Mouse (Mus musculus): ENCODE measurements around the gene Slc1a7. TPM values are rescaled to one million over a fixed set of nuclear protein-coding genes. Genes with fewer than 3 reads are reported as not detected.

Gene Slc1a7
- polyA plus RNA-seq, 1 experiment from 2014 or later = not detected

DNA sequence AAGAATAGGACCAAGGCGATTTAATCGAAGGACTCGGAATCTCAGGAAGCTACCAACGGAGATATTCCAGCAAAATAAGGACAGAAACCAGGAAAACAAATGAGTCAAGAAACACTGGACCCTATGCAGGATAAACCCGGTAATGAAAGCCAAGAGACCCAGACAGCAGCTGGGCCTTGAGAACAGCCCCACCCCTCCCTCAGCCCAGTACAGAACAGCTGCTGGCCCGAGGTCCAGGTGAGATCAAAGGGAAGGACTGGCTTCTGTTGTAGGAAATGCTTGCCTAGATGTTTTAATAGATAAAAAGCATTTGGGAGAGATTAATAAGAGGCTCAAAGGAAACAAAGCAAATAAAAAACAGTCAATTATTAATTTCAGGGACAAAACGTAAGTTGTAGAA, 6.9 kb downstream of the Slc1a7 start:
- Histone ChIP-seq H3K36me3 (no peaks in the 10 kb centered on the region), H3K4me3 (no peak overlapping the region), H3K9me3 (no peaks in the 10 kb centered on the region), H3K27me3 (no peaks in the 10 kb centered on the region), H3K27ac (replicated peaks) (no peak overlapping the region), H3K4me1 (replicated peaks) (peaks cover 6% of the 10 kb centered on the region; the same call in 1 of the 2 replicates), H3K9ac (no peak overlapping the region), H3K4me2 (no peak overlapping the region)
- 77% methylated on average over 7 of the region's 7 CpGs for WGBS
- no peak for ATAC-seq (ENCODE audit: low read depth)

DNA sequence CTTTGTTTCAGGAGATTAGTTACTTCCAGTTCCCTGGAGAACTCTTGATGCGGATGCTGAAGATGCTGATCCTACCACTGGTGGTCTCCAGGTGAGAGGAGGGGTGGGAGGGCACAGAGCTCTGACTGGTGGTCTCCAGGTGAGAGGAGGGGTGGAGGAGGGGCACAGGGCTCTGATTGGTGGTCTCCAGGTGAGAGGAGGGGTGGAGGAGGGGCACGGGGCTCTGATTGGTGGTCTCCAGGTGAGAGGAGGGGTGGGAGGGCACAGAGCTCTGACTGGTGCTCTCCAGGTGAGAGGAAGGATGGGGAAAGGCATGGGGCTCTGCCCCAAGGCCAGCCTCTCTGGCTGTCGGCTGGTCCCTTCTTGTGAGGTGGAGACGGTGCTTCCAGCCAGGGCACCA, 9.5 kb downstream of the Slc1a7 start:
- H3K9me3 ChIP-seq = no peaks in the 10 kb centered on the region
- no peak for ATAC-seq (ENCODE audit: low read depth)
- WGBS = 57% methylated on average over 4 of the region's 4 CpGs
- H3K4me1 ChIP-seq (replicated peaks) = peaks cover 6% of the 10 kb centered on the region; the same call in 1 of the 2 replicates
- H3K36me3 ChIP-seq = no peaks in the 10 kb centered on the region
- H3K27ac ChIP-seq (replicated peaks) = no peak overlapping the region
- no peaks in the 10 kb centered on the region for H3K27me3 ChIP-seq
- no peak overlapping the region for H3K9ac ChIP-seq
- H3K4me3 ChIP-seq = no peak overlapping the region
- H3K4me2 ChIP-seq = no peak overlapping the region

DNA sequence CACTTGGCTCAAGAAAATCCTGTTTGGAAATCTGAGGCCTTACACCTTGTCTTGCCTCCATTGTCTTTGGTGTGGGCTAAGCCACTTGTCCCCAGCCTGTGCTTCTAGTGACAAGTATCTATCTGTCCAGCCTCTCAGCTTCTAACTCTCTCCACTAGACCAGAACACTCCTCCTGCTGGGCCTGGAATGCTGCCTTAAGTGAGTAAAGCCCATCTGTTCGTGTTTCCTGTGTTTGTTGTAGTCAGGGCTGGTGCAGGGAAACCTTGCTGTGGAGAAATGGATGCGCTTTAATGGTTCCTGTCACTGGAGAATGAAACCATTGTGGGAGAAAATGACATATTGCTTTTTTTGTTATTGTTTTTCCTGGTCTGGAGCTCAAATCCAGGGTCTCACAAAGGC, 11.4 kb downstream of the Slc1a7 start:
- no peak for ATAC-seq (ENCODE audit: low read depth)
- Histone ChIP-seq H3K4me3 (no peak overlapping the region), H3K27me3 (no peaks in the 10 kb centered on the region), H3K4me1 (replicated peaks) (peaks cover 11% of the 10 kb centered on the region; the same call in 1 of the 2 replicates), H3K36me3 (no peaks in the 10 kb centered on the region), H3K4me2 (no peak overlapping the region), H3K9ac (no peak overlapping the region), H3K9me3 (no peaks in the 10 kb centered on the region), H3K27ac (replicated peaks) (peak overlapping the region; percentile 34; the same call in 1 of the 2 replicates)
- WGBS = 18% methylated on average over 2 of the region's 2 CpGs

DNA sequence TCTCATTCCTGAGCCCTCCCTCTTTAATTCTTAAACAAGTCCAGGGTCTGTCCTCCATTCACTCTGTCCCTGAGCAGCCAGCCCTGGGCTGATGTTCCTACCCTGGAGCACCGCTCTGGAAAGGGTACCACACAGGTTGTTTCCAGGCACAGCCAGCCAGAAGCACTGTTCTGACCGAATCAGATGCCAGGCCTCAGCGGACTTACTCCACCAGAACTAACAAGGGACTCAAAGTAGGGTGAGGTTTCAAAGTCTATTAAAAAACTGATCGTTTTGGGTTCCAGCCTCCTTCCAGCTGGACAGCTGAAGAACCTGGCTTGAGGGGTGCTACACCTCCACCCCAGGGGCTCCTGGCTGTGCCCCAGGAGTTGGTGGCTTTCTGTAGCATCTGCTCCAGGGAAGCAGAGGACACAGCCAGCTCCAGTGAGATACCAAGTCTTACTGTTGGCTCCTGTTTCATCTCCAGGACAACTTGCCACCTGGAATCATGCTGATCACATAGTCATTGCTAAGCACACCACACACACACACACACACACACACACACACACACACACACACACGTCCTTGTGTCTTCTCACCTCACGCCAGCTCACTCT, 12.0 kb downstream of the Slc1a7 start:
- no peak overlapping the region for H3K4me3 ChIP-seq
- H3K4me1 ChIP-seq (replicated peaks) = peaks cover 11% of the 10 kb centered on the region; the same call in 1 of the 2 replicates
- WGBS = 69% methylated on average over 6 of the region's 6 CpGs
- H3K27ac ChIP-seq (replicated peaks) = no peak overlapping the region
- H3K9me3 ChIP-seq = no peaks in the 10 kb centered on the region
- no peaks in the 10 kb centered on the region for H3K27me3 ChIP-seq
- no peaks in the 10 kb centered on the region for H3K36me3 ChIP-seq
- no peak overlapping the region for H3K9ac ChIP-seq
- no peak for ATAC-seq (ENCODE audit: low read depth)
- no peak overlapping the region for H3K4me2 ChIP-seq

DNA sequence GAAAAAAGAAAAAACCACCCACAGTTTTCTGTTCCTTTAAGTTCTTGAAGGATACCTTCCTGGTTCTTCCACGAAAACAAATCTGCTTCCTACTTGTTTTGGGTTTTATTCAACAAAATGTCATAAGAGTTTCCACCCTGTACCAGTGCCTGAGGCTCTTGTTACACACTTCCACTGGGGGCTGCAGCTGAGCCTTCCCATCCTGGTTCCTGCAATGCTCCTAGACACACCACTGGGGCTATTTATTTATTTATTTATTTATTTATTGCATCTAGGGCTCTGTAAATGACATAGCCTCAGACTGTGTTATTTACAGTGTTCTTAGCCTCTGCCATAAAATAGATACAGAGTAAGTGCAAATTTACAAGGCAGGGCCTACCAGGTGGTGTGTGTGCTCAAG, 15.6 kb downstream of the Slc1a7 start:
- no peak overlapping the region for H3K9ac ChIP-seq
- WGBS = 74% methylated on average over 1 of the region's 1 CpGs
- H3K27me3 ChIP-seq = no peaks in the 10 kb centered on the region
- H3K27ac ChIP-seq (replicated peaks) = no peak overlapping the region
- H3K4me1 ChIP-seq (replicated peaks) = peaks cover 11% of the 10 kb centered on the region; the same call in 1 of the 2 replicates
- H3K36me3 ChIP-seq = no peaks in the 10 kb centered on the region
- no peak for ATAC-seq (ENCODE audit: low read depth)
- no peak overlapping the region for H3K4me2 ChIP-seq
- H3K4me3 ChIP-seq = no peak overlapping the region
- no peaks in the 10 kb centered on the region for H3K9me3 ChIP-seq

DNA sequence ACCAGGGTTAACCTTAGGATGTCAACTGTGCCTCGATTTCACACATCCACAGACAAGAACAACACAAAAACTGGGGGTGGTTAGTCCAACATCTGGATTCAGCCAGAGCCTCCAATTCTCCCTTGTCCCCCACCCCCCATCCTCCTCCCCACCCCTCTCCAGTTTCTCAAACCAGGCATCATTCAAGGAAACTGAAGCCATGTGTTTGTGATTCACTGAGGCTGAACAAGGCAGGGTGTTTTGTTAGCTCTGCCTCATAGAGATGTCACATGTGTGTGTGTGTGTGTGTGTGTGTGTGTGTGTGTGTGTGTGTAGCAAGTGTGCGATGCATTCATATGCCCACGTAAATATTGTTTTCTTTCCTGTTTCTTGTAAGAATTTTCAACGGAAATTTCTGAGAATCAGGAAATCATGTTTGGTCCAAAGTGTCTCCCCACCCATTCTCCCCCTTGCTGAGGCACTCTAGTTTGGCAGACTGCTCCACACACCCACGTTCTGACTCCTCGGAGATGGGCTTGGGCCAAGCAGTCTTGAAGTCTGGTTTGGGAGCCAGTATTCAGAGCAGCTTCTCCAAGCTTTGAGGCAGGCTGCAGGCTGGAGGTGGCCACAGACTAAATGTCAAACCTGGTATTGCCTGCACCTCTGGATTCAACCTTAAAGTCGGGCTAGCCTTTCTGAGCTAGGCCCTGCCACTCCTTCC, 16.3 kb downstream of the Slc1a7 start:
- H3K9ac ChIP-seq = no peak overlapping the region
- no peaks in the 10 kb centered on the region for H3K27me3 ChIP-seq
- 65% methylated on average over 7 of the region's 7 CpGs for WGBS
- no peak overlapping the region for H3K4me3 ChIP-seq
- H3K9me3 ChIP-seq = no peaks in the 10 kb centered on the region
- no peak overlapping the region for H3K27ac ChIP-seq (replicated peaks)
- no peak for ATAC-seq (ENCODE audit: low read depth)
- no peaks in the 10 kb centered on the region for H3K36me3 ChIP-seq
- no peak overlapping the region for H3K4me2 ChIP-seq
- H3K4me1 ChIP-seq (replicated peaks) = peaks cover 7% of the 10 kb centered on the region; the same call in 1 of the 2 replicates

DNA sequence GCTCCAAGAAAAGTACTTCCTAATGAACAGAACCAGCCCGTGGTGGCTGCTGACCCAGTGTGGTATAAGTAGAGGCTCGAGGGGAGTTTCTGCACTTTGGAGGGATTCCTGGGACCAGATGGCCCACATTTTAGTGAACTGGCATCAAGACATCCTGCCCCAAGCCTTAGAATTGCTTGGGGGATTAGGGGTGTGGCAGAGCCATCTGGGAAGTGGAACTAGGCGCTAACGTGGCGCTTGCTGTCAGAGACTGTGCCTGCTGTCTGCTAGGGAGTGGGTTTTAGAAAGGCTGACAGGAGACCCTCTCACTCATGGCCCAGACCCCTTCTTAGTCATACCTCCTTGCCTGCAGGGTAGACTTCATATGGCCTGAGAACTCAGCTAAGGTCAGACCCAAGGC, 17.7 kb downstream of the Slc1a7 start:
- Histone ChIP-seq H3K27ac (replicated peaks) (no peak overlapping the region), H3K27me3 (no peaks in the 10 kb centered on the region), H3K9me3 (no peaks in the 10 kb centered on the region), H3K9ac (no peak overlapping the region), H3K4me1 (replicated peaks) (0 out of 2 replicates have a peak, but pooled peaks cover 5% of the 10 kb centered on the region), H3K4me3 (no peak overlapping the region), H3K36me3 (no peaks in the 10 kb centered on the region), H3K4me2 (no peak overlapping the region)
- ATAC-seq (ENCODE audit: low read depth) = no peak
- WGBS = 78% methylated on average over 5 of the region's 5 CpGs

DNA sequence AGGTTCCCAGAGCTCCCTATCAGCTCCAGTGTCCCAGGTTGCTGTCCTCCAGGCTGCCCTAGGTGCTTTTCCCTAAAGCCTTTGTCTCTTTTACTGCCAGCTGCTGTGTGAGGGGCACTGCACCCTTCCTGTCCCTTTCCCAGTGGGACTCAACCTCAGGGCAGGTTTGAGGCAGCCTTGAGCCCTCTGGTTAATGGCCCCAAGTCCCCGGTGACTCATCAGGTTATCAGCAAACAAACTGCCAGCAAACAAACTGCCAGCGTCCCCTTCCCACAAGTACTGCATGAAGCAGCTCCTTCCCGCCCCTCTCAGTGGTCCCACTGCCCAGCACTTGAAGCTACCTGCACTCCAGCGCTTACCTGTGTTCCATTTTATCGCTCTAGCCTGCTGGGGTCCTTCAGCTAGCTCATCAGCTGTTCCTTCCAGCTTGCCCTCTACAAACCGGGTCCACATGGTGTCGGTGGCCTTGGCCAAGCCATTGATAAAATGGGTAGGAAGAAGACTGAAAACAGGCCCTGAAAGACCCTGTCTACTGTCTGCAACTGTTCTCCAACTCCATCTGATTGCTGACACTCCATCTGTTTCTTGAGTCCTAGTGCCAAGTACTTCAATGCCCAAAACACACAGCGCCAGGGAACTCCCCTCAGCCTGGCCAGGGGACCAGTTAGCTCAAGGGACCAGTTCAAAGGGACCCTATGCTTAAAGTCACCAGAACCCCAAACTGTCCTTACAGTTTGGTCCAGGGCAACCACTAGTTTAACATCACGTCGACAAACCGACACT, 18.4 kb downstream of the Slc1a7 start:
- WGBS = 92% methylated on average over 11 of the region's 11 CpGs

DNA sequence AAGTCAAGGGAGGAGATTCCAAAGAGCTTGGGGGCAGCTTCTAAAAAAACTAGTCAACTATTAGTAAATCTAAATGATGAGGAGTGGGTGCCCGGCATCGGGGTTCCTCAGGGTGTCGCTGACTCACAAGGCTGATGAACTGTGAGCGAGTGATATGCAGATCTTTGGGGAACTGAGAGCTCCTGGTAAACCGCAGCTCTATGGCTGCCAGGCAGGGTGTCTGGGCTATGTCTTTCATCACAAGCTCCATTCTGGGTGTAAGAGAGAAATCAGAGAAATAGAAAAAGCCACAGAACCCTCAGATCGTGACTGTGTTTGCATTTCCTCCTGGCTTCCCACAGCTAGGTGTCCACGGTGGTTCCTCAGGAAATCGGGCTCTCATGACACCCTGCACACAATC, 20.8 kb downstream of the Slc1a7 start:
- WGBS = 72% methylated on average over 8 of the region's 8 CpGs
- no peak overlapping the region for H3K4me2 ChIP-seq
- H3K4me1 ChIP-seq (replicated peaks) = 0 out of 2 replicates have a peak, but pooled peaks cover 2% of the 10 kb centered on the region
- no peak overlapping the region for H3K27ac ChIP-seq (replicated peaks)
- H3K27me3 ChIP-seq = no peaks in the 10 kb centered on the region
- no peak overlapping the region for H3K9ac ChIP-seq
- no peak for ATAC-seq (ENCODE audit: low read depth)
- H3K9me3 ChIP-seq = no peaks in the 10 kb centered on the region
- no peaks in the 10 kb centered on the region for H3K36me3 ChIP-seq
- no peak overlapping the region for H3K4me3 ChIP-seq

More for the DNA sequence above, 18.4 kb downstream of the Slc1a7 start:
- Histone ChIP-seq H3K27me3 (no peaks in the 10 kb centered on the region), H3K27ac (replicated peaks) (no peak overlapping the region), H3K9ac (no peak overlapping the region), H3K4me1 (replicated peaks) (0 out of 2 replicates have a peak, but pooled peaks cover 5% of the 10 kb centered on the region), H3K4me2 (no peak overlapping the region), H3K9me3 (no peaks in the 10 kb centered on the region), H3K36me3 (no peaks in the 10 kb centered on the region), H3K4me3 (no peak overlapping the region)
- ATAC-seq (ENCODE audit: low read depth) = no peak

DNA sequence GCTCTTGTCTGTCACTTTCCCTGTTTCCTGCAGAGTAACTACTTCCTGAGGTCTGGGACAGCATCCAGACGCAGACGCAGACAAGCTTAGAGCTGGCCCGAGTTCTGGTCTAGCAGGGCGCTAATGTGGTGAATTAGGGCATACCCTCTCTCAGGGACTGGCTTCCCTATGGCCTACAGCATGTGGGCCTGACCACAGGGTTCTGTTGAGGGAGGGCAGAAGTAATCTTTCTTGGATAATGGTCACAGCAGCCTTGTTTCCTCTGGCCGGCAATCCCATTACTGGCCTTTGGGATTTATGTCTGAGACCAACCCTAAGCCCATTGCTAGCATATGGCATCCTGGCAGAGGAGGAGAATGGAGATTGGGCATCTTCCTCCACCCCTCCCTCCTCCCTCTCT, 22.7 kb downstream of the Slc1a7 start:
- WGBS = 89% methylated on average over 5 of the region's 5 CpGs
- Histone ChIP-seq H3K4me3 (no peak overlapping the region), H3K9me3 (no peaks in the 10 kb centered on the region), H3K9ac (no peak overlapping the region), H3K36me3 (no peaks in the 10 kb centered on the region), H3K27me3 (no peaks in the 10 kb centered on the region), H3K27ac (replicated peaks) (no peak overlapping the region), H3K4me2 (no peak overlapping the region), H3K4me1 (replicated peaks) (no peaks in the 10 kb centered on the region)
- ATAC-seq (ENCODE audit: low read depth) = no peak

DNA sequence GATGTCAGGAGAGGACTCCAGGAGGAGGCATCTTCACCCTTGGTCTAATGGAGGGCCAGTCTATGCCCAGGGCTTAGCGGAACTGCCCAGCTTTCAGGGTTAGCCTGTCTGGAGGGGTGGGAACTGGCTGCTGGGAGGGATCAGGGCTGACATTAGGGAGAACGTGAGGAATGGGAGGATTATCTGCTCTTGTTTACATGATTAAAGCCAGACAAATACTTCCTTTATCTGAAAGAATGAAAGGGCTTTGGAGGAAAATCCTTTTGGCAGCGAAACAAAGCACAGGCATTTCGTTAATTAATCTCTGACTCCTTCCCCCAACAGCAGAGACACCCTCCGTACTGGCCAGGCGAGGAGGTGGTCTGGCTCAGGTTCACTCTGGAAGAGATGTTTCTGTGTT, 23.7 kb downstream of the Slc1a7 start:
- Histone ChIP-seq H3K36me3 (no peaks in the 10 kb centered on the region), H3K9me3 (no peaks in the 10 kb centered on the region), H3K4me3 (no peak overlapping the region), H3K4me1 (replicated peaks) (no peaks in the 10 kb centered on the region), H3K9ac (no peak overlapping the region), H3K4me2 (no peak overlapping the region), H3K27me3 (no peaks in the 10 kb centered on the region), H3K27ac (replicated peaks) (no peak overlapping the region)
- ATAC-seq (ENCODE audit: low read depth) = no peak
- 46% methylated on average over 6 of the region's 6 CpGs for WGBS

DNA sequence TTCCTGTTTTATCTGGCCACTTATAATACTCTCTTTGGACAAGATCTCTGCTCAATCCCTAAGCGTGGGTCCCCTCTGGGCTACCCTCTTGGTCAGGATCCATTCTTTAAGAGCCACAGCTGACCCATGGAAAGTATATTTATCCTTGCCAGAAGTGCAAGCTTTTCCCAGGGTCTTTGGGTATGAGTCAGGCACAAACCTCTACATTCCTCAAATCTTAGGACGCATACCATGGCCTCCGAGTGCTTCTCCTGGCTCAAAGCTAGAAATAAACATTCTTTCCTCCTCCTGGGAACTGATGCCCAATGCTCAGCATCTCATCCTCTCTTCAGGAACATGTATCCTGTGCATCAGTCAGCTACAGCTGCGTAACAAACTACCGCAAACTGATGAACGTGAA, 26.9 kb downstream of the Slc1a7 start:
- H3K9ac ChIP-seq = no peak overlapping the region
- H3K27me3 ChIP-seq = no peaks in the 10 kb centered on the region
- H3K36me3 ChIP-seq = no peaks in the 10 kb centered on the region
- H3K27ac ChIP-seq (replicated peaks) = no peak overlapping the region
- 94% methylated on average over 6 of the region's 6 CpGs for WGBS
- H3K4me1 ChIP-seq (replicated peaks) = no peaks in the 10 kb centered on the region
- no peak for ATAC-seq (ENCODE audit: low read depth)
- no peak overlapping the region for H3K4me2 ChIP-seq
- H3K4me3 ChIP-seq = no peak overlapping the region
- no peaks in the 10 kb centered on the region for H3K9me3 ChIP-seq
